Mouse (Mus musculus) olfactory bulb, adult 2 months (tissue): Measurements from ENCODE around the gene Hist1h4h.

Experiments used
- CTCF ChIP-seq: fragments of 200-500 bp; IDR thresholded peaks from 2 replicates; pipeline ENCODE4 v1.5.1; 2012; ENCODE audit warnings: low read depth, mild to moderate bottlenecking, low read length, moderate library complexity; ENCODE audit not compliant: insufficient read depth
- POLR2A ChIP-seq: fragments of 200-500 bp; IDR thresholded peaks from 2 replicates; pipeline ENCODE4 v1.6.1; 2012; ENCODE audit warnings: mild to moderate bottlenecking, low read depth, low read length, moderate library complexity; ENCODE audit not compliant: insufficient read depth

DNA sequence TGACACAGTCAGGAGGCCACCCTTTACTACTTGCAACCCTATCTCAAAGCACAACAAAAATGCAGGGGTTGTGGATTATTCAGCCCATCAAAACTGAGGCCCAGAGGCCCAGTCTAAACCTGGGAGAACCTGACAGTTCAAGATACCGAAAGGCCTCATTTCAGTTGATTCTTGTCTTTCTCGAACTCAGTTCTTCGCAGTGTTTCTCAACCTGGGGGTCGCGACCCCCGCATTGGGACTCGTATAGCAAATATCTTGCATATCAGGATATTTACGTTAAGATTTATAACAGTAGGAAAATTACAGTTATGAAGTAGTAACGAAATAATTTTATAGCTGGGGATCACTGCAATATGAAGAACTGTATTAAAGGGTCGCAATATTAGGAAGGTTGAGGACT lies 4.9 kb upstream of the Hist1h4h start:
- TF ChIP-seq CTCF: no peak
- no peak for TF ChIP-seq POLR2A
